Mouse (Mus musculus) brain, embryonic 14.5 days (tissue): Measurements from ENCODE around the gene Zbtb2.

Source experiments
- CTCF ChIP-seq: fragments of 200-500 bp; IDR thresholded peaks from 2 replicates; pipeline ENCODE4 v1.5.1; 2012; ENCODE audit warnings: inconsistent platforms, mild to moderate bottlenecking, moderate library complexity, borderline replicate concordance; ENCODE audit not compliant: insufficient read depth, insufficient read length; ENCODE audit errors: extremely low read depth
- POLR2A ChIP-seq: fragments of 200-500 bp; IDR thresholded peaks from 2 replicates; pipeline ENCODE4 v1.6.1; 2012; ENCODE audit warnings: mild to moderate bottlenecking, inconsistent platforms, borderline replicate concordance; ENCODE audit not compliant: poor library complexity, insufficient read depth, insufficient read length, severe bottlenecking; ENCODE audit errors: extremely low read depth

- TF ChIP-seq POLR2A (no peak), CTCF (no peak)
Observed at GRCm38 (mm10) chr10:4398058-4398457, 10.2 kb upstream of the Zbtb2 start.
